Mouse (Mus musculus): Measurements from ENCODE around the gene Dact3. TPM values are rescaled to one million over a fixed set of nuclear protein-coding genes. Genes with fewer than 3 reads are reported as not detected.
A peak's percentile ranks its signal among the peaks of the same experiment; 100 is the strongest.

Dact3 gene
- polyA plus RNA-seq, 1 experiment from 2014 or later, result 5.1 TPM

GRCm38 (mm10) chr7:16904120-16904675 lies 29.1 kb downstream of the Dact3 start:
- H3K4me3 ChIP-seq (ENCODE audit: low read length), result no peak overlapping the region
- H3K27me3 ChIP-seq (ENCODE audit: control insufficient read depth, insufficient read depth, low read length), result no peaks in the 10 kb centered on the region
- H3K27ac ChIP-seq (ENCODE audit: low read depth, low read length), result no peak overlapping the region
- no peak overlapping the region for H3K4me2 ChIP-seq (replicated peaks; ENCODE audit: low read depth, low read length)
- H3K9ac ChIP-seq (ENCODE audit: low read depth, low read length), result no peak overlapping the region
- WGBS, result 39% methylated on average over 8 of the region's 10 CpGs
- H3K36me3 ChIP-seq (ENCODE audit: control insufficient read depth, insufficient read depth, low read length), result no peaks in the 10 kb centered on the region
- H3K4me1 ChIP-seq (ENCODE audit: control insufficient read depth, insufficient read depth, low read length), result peaks cover 52% of the 10 kb centered on the region
- no peaks in the 10 kb centered on the region for H3K9me3 ChIP-seq (ENCODE audit: control insufficient read depth, low read length)
- ATAC-seq (ENCODE audit: low FRiP score, low TSS enrichment), result no peak

- no peaks in the 10 kb centered on the region for H3K9me3 ChIP-seq (ENCODE audit: control insufficient read depth, low read length)
- peak; percentile 77 for ATAC-seq (ENCODE audit: low FRiP score, low TSS enrichment)
- H3K36me3 ChIP-seq (ENCODE audit: control insufficient read depth, insufficient read depth, low read length), result no peaks in the 10 kb centered on the region
- peak overlapping the region; percentile 44 for H3K27ac ChIP-seq (ENCODE audit: low read depth, low read length)
- 11% methylated on average over 9 of the region's 9 CpGs for WGBS
- no peak overlapping the region for H3K4me2 ChIP-seq (replicated peaks; ENCODE audit: low read depth, low read length)
- H3K27me3 ChIP-seq (ENCODE audit: control insufficient read depth, insufficient read depth, low read length), result no peaks in the 10 kb centered on the region
- H3K4me3 ChIP-seq (ENCODE audit: low read length), result no peak overlapping the region
- H3K9ac ChIP-seq (ENCODE audit: low read depth, low read length), result no peak overlapping the region
- peaks cover 57% of the 10 kb centered on the region for H3K4me1 ChIP-seq (ENCODE audit: control insufficient read depth, insufficient read depth, low read length)
Measured at GRCm38 (mm10) chr7:16905491-16906021, 30.4 kb downstream of the Dact3 start.

DNA sequence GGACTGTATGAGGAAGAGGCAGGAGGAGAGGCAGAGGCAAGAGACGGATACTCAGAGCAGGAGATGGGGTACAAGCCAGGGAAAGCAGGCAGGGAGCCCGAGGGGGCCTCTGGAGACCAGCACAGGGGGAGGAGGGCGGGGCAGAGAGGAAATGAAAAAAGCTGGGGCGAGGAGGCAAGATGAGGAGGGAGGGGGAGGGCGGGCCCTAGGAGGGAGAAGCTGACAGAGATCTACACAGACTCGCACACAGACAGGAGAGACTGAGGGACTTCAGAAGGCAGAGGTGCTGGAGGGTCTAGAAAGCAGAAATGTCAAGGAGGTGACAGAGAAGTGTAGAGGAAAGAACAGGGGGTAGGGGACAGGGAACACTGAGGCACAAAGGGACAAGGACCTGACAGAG lies 31.2 kb downstream of the Dact3 start, which contains the start of gene Ptgir:
Gene Ptgir (plus strand): TSS at position 210 of the 400 bp plus-strand sequence.
- H3K4me1 ChIP-seq (ENCODE audit: control insufficient read depth, insufficient read depth, low read length), result peaks cover 52% of the 10 kb centered on the region
- no peak for ATAC-seq (ENCODE audit: low FRiP score, low TSS enrichment)
- no peaks in the 10 kb centered on the region for H3K36me3 ChIP-seq (ENCODE audit: control insufficient read depth, insufficient read depth, low read length)
- 0 out of 2 replicates have a peak within 1 kb of the TSS, but pooled peaks have one; percentile 3 for H3K4me2 ChIP-seq (replicated peaks; ENCODE audit: low read depth, low read length)
- no peaks in the 10 kb centered on the region for H3K27me3 ChIP-seq (ENCODE audit: control insufficient read depth, insufficient read depth, low read length)
- 12% methylated on average over 6 of the region's 6 CpGs for WGBS
- H3K9ac ChIP-seq (ENCODE audit: low read depth, low read length), result no peak within 1 kb of the TSS
- H3K27ac ChIP-seq (ENCODE audit: low read depth, low read length), result peak within 1 kb of the TSS; percentile 44
- no peaks in the 10 kb centered on the region for H3K9me3 ChIP-seq (ENCODE audit: control insufficient read depth, low read length)
- H3K4me3 ChIP-seq (ENCODE audit: low read length), result no peak within 1 kb of the TSS

DNA sequence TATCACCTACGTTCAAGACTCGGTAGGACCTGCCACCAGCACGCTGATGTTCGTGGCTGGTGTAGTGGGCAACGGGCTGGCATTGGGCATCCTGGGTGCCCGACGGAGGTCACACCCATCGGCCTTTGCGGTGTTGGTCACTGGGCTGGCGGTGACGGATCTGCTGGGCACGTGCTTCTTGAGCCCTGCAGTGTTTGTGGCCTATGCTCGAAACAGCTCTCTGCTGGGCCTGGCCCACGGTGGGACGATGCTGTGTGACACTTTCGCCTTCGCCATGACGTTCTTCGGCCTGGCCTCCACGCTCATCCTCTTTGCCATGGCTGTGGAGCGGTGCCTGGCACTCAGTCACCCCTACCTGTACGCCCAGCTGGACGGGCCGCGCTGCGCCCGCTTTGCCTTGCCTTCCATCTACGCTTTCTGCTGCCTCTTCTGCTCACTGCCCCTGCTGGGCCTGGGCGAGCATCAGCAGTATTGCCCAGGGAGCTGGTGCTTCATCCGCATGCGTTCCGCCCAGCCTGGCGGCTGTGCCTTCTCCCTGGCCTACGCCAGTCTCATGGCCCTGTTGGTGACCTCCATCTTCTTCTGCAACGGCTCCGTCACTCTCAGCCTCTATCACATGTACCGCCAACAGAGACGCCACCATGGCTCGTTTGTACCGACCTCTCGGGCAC lies 31.9 kb downstream of the Dact3 start:
- Histone ChIP-seq H3K27ac (ENCODE audit: low read depth, low read length) (no peak overlapping the region), H3K27me3 (ENCODE audit: control insufficient read depth, insufficient read depth, low read length) (no peaks in the 10 kb centered on the region), H3K9me3 (ENCODE audit: control insufficient read depth, low read length) (no peaks in the 10 kb centered on the region), H3K4me2 (replicated peaks; ENCODE audit: low read depth, low read length) (no peak overlapping the region), H3K4me1 (ENCODE audit: control insufficient read depth, insufficient read depth, low read length) (peaks cover 44% of the 10 kb centered on the region), H3K9ac (ENCODE audit: low read depth, low read length) (no peak overlapping the region), H3K4me3 (ENCODE audit: low read length) (no peak overlapping the region), H3K36me3 (ENCODE audit: control insufficient read depth, insufficient read depth, low read length) (no peaks in the 10 kb centered on the region)
- WGBS, result 91% methylated on average over 41 of the region's 41 CpGs
- ATAC-seq (ENCODE audit: low FRiP score, low TSS enrichment), result no peak

DNA sequence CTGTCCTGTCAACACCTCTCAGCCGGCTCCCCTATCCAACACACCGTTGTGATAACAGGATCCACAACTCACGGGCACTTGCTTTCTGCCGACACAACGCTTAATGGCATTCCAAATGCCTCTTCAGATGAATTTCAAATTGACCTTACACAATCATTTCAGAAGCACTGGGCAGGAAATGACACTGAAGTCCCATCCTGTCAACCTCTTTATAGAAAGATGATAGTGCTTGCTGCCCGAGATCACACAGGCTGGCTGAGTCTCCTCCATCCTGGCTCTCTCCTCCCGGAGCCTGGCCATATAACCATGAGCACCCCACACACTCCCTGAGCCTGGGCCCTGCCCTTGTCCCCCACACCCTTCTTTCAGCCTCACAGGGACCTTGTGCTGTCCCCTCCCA lies 32.7 kb downstream of the Dact3 start:
- peak overlapping the region; percentile 17; the same call in 1 of the 2 replicates for H3K4me2 ChIP-seq (replicated peaks; ENCODE audit: low read depth, low read length)
- no peaks in the 10 kb centered on the region for H3K27me3 ChIP-seq (ENCODE audit: control insufficient read depth, insufficient read depth, low read length)
- H3K4me1 ChIP-seq (ENCODE audit: control insufficient read depth, insufficient read depth, low read length), result peaks cover 41% of the 10 kb centered on the region
- H3K27ac ChIP-seq (ENCODE audit: low read depth, low read length), result no peak overlapping the region
- WGBS, result 53% methylated on average over 7 of the region's 7 CpGs
- ATAC-seq (ENCODE audit: low FRiP score, low TSS enrichment), result no peak
- peak overlapping the region; percentile 12; the same call in 1 of the 2 replicates for H3K9ac ChIP-seq (ENCODE audit: low read depth, low read length)
- no peak overlapping the region for H3K4me3 ChIP-seq (ENCODE audit: low read length)
- H3K36me3 ChIP-seq (ENCODE audit: control insufficient read depth, insufficient read depth, low read length), result no peaks in the 10 kb centered on the region
- no peaks in the 10 kb centered on the region for H3K9me3 ChIP-seq (ENCODE audit: control insufficient read depth, low read length)

DNA sequence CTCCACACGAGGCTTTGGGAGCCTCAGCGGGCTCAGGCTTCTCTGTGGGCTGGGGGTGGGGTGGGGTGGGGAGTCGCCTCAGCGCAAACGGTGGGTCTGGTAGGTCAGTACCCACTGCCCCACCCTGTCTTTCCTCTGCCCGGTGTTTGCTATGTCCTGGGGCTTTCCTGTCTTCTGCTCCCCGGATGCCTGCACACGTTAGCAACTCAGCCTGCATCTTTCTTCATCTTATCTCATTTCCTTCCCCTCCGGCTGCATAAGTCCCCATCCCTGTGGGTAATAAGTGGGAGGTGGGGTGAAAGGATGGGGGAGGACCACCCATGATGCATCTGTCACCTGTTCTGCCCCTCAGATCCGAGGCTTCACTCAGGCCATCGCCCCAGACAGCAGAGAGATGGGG lies 33.2 kb downstream of the Dact3 start:
- Histone ChIP-seq H3K4me2 (replicated peaks; ENCODE audit: low read depth, low read length) (peak overlapping the region; percentile 17; the same call in 1 of the 2 replicates), H3K27me3 (ENCODE audit: control insufficient read depth, insufficient read depth, low read length) (no peaks in the 10 kb centered on the region), H3K4me3 (ENCODE audit: low read length) (no peak overlapping the region), H3K9me3 (ENCODE audit: control insufficient read depth, low read length) (no peaks in the 10 kb centered on the region), H3K36me3 (ENCODE audit: control insufficient read depth, insufficient read depth, low read length) (no peaks in the 10 kb centered on the region), H3K4me1 (ENCODE audit: control insufficient read depth, insufficient read depth, low read length) (peaks cover 41% of the 10 kb centered on the region), H3K9ac (ENCODE audit: low read depth, low read length) (peak overlapping the region; percentile 12; the same call in 1 of the 2 replicates), H3K27ac (ENCODE audit: low read depth, low read length) (no peak overlapping the region)
- no peak for ATAC-seq (ENCODE audit: low FRiP score, low TSS enrichment)
- 36% methylated on average over 11 of the region's 11 CpGs for WGBS

DNA sequence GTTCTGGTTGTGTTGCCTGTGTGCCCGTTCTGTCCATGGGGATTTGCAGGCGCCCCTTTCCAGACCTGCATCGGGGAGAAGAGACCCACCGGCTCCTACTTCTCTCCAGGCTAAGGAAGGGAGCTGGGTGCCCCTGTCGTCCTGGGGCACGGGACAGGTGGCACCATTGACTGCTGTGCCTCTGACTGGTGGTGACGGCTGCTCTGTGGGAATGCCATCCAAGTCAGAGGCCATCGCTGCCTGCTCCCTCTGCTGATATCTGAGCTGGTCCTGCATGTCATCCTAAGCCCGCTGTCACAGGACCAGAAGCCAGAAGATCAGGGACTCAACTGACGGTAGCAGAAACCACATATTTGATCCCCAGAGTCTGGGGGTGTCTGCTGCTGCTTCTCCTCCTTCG lies 33.7 kb downstream of the Dact3 start:
- peaks cover 41% of the 10 kb centered on the region for H3K4me1 ChIP-seq (ENCODE audit: control insufficient read depth, insufficient read depth, low read length)
- no peak overlapping the region for H3K4me2 ChIP-seq (replicated peaks; ENCODE audit: low read depth, low read length)
- H3K9ac ChIP-seq (ENCODE audit: low read depth, low read length), result no peak overlapping the region
- no peak overlapping the region for H3K27ac ChIP-seq (ENCODE audit: low read depth, low read length)
- no peak overlapping the region for H3K4me3 ChIP-seq (ENCODE audit: low read length)
- H3K9me3 ChIP-seq (ENCODE audit: control insufficient read depth, low read length), result no peaks in the 10 kb centered on the region
- ATAC-seq (ENCODE audit: low FRiP score, low TSS enrichment), result no peak
- H3K27me3 ChIP-seq (ENCODE audit: control insufficient read depth, insufficient read depth, low read length), result no peaks in the 10 kb centered on the region
- 59% methylated on average over 11 of the region's 11 CpGs for WGBS
- no peaks in the 10 kb centered on the region; the same call in 1 of the 2 replicates for H3K36me3 ChIP-seq (ENCODE audit: control insufficient read depth, insufficient read depth, low read length)

DNA sequence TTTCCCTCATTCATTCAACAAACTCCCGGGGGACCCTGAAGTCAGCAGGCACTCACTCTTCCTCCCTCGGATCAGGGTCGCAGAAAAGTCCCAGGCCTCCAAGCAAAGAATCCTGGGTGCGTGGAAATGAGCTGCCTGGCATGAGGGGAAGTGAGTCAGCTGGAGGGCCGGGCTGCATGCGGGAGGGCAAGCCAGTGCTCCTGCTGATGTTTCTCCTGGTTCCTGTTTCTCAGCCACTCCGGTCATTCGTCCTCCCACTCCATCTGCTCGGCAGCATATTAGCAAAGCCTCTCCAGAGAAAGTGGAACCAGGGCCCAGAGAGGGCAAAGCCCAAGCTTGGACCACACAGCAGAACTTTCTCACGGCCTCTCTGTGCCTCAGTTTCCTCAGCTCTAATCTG lies 34.8 kb downstream of the Dact3 start:
- ATAC-seq (ENCODE audit: low FRiP score, low TSS enrichment), result no peak
- 32% methylated on average over 10 of the region's 10 CpGs for WGBS
- H3K36me3 ChIP-seq (ENCODE audit: control insufficient read depth, insufficient read depth, low read length), result peaks cover 6% of the 10 kb centered on the region
- no peak overlapping the region for H3K9ac ChIP-seq (ENCODE audit: low read depth, low read length)
- H3K4me3 ChIP-seq (ENCODE audit: low read length), result no peak overlapping the region
- H3K4me2 ChIP-seq (replicated peaks; ENCODE audit: low read depth, low read length), result no peak overlapping the region
- peaks cover 35% of the 10 kb centered on the region for H3K4me1 ChIP-seq (ENCODE audit: control insufficient read depth, insufficient read depth, low read length)
- H3K27me3 ChIP-seq (ENCODE audit: control insufficient read depth, insufficient read depth, low read length), result no peaks in the 10 kb centered on the region
- H3K9me3 ChIP-seq (ENCODE audit: control insufficient read depth, low read length), result no peaks in the 10 kb centered on the region
- H3K27ac ChIP-seq (ENCODE audit: low read depth, low read length), result no peak overlapping the region

DNA sequence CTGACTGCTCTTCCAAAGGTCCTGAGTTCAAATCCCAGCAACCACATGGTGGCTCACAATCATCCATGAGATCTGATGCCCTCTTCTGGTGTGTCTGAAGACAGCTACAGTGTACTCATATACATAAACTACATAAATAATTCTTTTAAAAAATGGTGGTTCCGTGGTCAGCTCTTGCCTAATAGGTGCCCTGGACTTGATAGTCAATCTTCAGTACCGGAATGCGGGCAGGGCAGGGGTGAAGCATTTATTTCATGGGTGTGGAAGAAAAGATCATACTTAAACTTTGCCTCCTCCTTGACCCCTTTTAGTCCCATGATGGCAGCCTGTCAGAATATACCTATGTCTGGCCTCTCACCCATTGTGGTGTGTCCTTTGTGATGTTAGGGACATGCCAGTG lies 36.8 kb downstream of the Dact3 start:
- WGBS, result 90% methylated on average over 3 of the region's 3 CpGs
- no peak for ATAC-seq (ENCODE audit: low FRiP score, low TSS enrichment)
- no peak overlapping the region for H3K9ac ChIP-seq (ENCODE audit: low read depth, low read length)

More for the DNA sequence above, 36.8 kb downstream of the Dact3 start:
- Histone ChIP-seq H3K27ac (ENCODE audit: low read depth, low read length) (no peak overlapping the region), H3K4me2 (replicated peaks; ENCODE audit: low read depth, low read length) (no peak overlapping the region), H3K9me3 (ENCODE audit: control insufficient read depth, low read length) (no peaks in the 10 kb centered on the region), H3K4me3 (ENCODE audit: low read length) (no peak overlapping the region), H3K27me3 (ENCODE audit: control insufficient read depth, insufficient read depth, low read length) (no peaks in the 10 kb centered on the region), H3K4me1 (ENCODE audit: control insufficient read depth, insufficient read depth, low read length) (peaks cover 20% of the 10 kb centered on the region; the same call in 1 of the 2 replicates), H3K36me3 (ENCODE audit: control insufficient read depth, insufficient read depth, low read length) (peaks cover 25% of the 10 kb centered on the region)
